Mouse (Mus musculus) stomach, embryonic 15.5 days (tissue): ENCODE measurements around the gene Cox5b. TPM values are rescaled to one million over a fixed set of nuclear protein-coding genes. Genes with fewer than 3 reads are reported as not detected.
"Not testable (repeated sequence)": the region's sequence is repeated elsewhere in the genome, so short reads cannot be mapped to it uniquely, and the experiment has no call there.

Experiments used
- ATAC-seq: fragments of 200-750 bp; cut with Nextera tagmentation; 2 replicates; pipeline ENCODE4 v1.8.0; 2017; ENCODE audit warnings: low read depth, moderate number of reproducible peaks, moderate TSS enrichment; ENCODE audit not compliant: insufficient read depth, low FRiP score
- H3K27ac ChIP-seq: fragments of 300-500 bp; sonication (generic); 2 replicates; pipeline ENCODE4 v1.5.1; 2015; ENCODE audit warnings: mild to moderate bottlenecking, inconsistent platforms
- H3K27me3 ChIP-seq: fragments of 300-500 bp; sonication (generic); replicated peaks from 2 replicates; pipeline ENCODE4 v1.6.1; 2015; ENCODE audit warnings: inconsistent platforms
- H3K36me3 ChIP-seq: fragments of 300-500 bp; sonication (generic); 2 replicates; pipeline ENCODE4 v1.6.1; 2015; ENCODE audit warnings: inconsistent platforms
- H3K4me1 ChIP-seq: fragments of 300-500 bp; sonication (generic); 2 replicates; pipeline ENCODE4 v1.6.1; 2015; ENCODE audit warnings: inconsistent platforms
- H3K4me2 ChIP-seq: fragments of 300-500 bp; sonication (generic); 2 replicates; pipeline ENCODE4 v1.6.1; 2015; ENCODE audit warnings: mild to moderate bottlenecking, inconsistent platforms
- H3K4me3 ChIP-seq: fragments of 300-500 bp; sonication (generic); replicated peaks from 2 replicates; pipeline ENCODE4 v1.5.1; 2015; ENCODE audit warnings: inconsistent platforms
- H3K9ac ChIP-seq: fragments of 300-500 bp; sonication (generic); 2 replicates; pipeline ENCODE4 v1.6.1; 2015; ENCODE audit warnings: inconsistent platforms
- H3K9me3 ChIP-seq: fragments of 300-500 bp; sonication (generic); 2 replicates; pipeline ENCODE4 v1.6.1; 2016; ENCODE audit warnings: inconsistent platforms
- WGBS: fragments of 180-500 bp; shearing (Covaris S2); methylation state at CpG from one replicate; pipeline ENCODE4 v1.1.7; 2015; 5-methylcytosine and 5-hydroxymethylcytosine counted together
- polyA plus RNA-seq: library from polyadenylated mRNA; unstranded; fragments of >200 nt; fragmentation: Nextera tagmentation; extraction: Ambion mirVana; gene quantifications from 2 replicates; pipeline ENCODE4 v1.2.1, GENCODE M21; 2015

Cox5b gene
- polyA plus RNA-seq, 1 experiment from 2014 or later, result 681 TPM

GRCm38 (mm10) chr1:36665934-36666333 is 25.3 kb upstream of the Cox5b start:
- 60% methylated on average over 4 of the region's 4 CpGs for WGBS
- no peak for ATAC-seq
- peak overlapping the region; percentile 57; the same call in 1 of the 2 replicates for H3K27ac ChIP-seq

GRCm38 (mm10) chr1:36668007-36668406 is 23.2 kb upstream of the Cox5b start:
- H3K27ac ChIP-seq, H3K27me3 ChIP-seq, ATAC-seq, H3K9me3 ChIP-seq, H3K4me2 ChIP-seq, H3K36me3 ChIP-seq, H3K4me3 ChIP-seq, H3K4me1 ChIP-seq, H3K9ac ChIP-seq: not testable (repeated sequence)
- WGBS, result 75% methylated on average over 4 of the region's 4 CpGs

More at GRCm38 (mm10) chr1:36665934-36666333, 25.3 kb upstream of the Cox5b start:
- H3K4me1 ChIP-seq, result no peaks in the 10 kb centered on the region
- no peak overlapping the region for H3K4me3 ChIP-seq
- no peak overlapping the region for H3K9ac ChIP-seq
- no peak overlapping the region for H3K4me2 ChIP-seq
- no peaks in the 10 kb centered on the region for H3K36me3 ChIP-seq
- H3K9me3 ChIP-seq, result no peaks in the 10 kb centered on the region
- no peaks in the 10 kb centered on the region for H3K27me3 ChIP-seq

GRCm38 (mm10) chr1:36670256-36670655 is 21.0 kb upstream of the Cox5b start:
- no peak overlapping the region for H3K9ac ChIP-seq
- H3K4me2 ChIP-seq, result no peak overlapping the region
- H3K4me3 ChIP-seq, result no peak overlapping the region
- H3K4me1 ChIP-seq, result no peaks in the 10 kb centered on the region
- peak; percentile 63; the same call in 1 of the 2 replicates for ATAC-seq
- no peak overlapping the region for H3K27ac ChIP-seq
- no peaks in the 10 kb centered on the region for H3K36me3 ChIP-seq
- H3K9me3 ChIP-seq, result no peaks in the 10 kb centered on the region
- no peaks in the 10 kb centered on the region for H3K27me3 ChIP-seq
- 63% methylated on average over 4 of the region's 4 CpGs for WGBS

GRCm38 (mm10) chr1:36671260-36671659 is 20.0 kb upstream of the Cox5b start:
- no peak overlapping the region for H3K9ac ChIP-seq
- 88% methylated on average over 10 of the region's 10 CpGs for WGBS

GRCm38 (mm10) chr1:36672648-36673350 is 18.4 kb upstream of the Cox5b start:
- Histone ChIP-seq H3K36me3 (no peaks in the 10 kb centered on the region), H3K4me1 (no peaks in the 10 kb centered on the region), H3K9me3 (no peaks in the 10 kb centered on the region), H3K27ac (no peak overlapping the region), H3K4me2 (no peak overlapping the region), H3K4me3 (no peak overlapping the region), H3K9ac (no peak overlapping the region), H3K27me3 (no peaks in the 10 kb centered on the region)
- WGBS, result 45% methylated on average over 16 of the region's 16 CpGs
- no peak for ATAC-seq

More at GRCm38 (mm10) chr1:36671260-36671659, 20.0 kb upstream of the Cox5b start:
- ATAC-seq, result no peak
- no peaks in the 10 kb centered on the region for H3K27me3 ChIP-seq
- no peak overlapping the region for H3K27ac ChIP-seq
- H3K4me2 ChIP-seq, result no peak overlapping the region
- no peak overlapping the region for H3K4me3 ChIP-seq
- no peaks in the 10 kb centered on the region for H3K36me3 ChIP-seq
- H3K4me1 ChIP-seq, result no peaks in the 10 kb centered on the region
- H3K9me3 ChIP-seq, result no peaks in the 10 kb centered on the region

- H3K4me3 ChIP-seq, result no peak overlapping the region
- ATAC-seq, result no peak
- WGBS, result 34% methylated on average over 3 of the region's 3 CpGs
- no peaks in the 10 kb centered on the region for H3K36me3 ChIP-seq
- H3K4me1 ChIP-seq, result no peaks in the 10 kb centered on the region
- no peaks in the 10 kb centered on the region for H3K9me3 ChIP-seq
- H3K27ac ChIP-seq, result no peak overlapping the region
- H3K4me2 ChIP-seq, result no peak overlapping the region
- H3K9ac ChIP-seq, result no peak overlapping the region
- H3K27me3 ChIP-seq, result no peaks in the 10 kb centered on the region
These were observed 16.3 kb upstream of the Cox5b start for GRCm38 (mm10) chr1:36674936-36675335.

GRCm38 (mm10) chr1:36680893-36681292 is 10.4 kb upstream of the Cox5b start:
- no peaks in the 10 kb centered on the region for H3K9me3 ChIP-seq
- H3K27ac ChIP-seq, result no peak overlapping the region
- H3K4me1 ChIP-seq, result peaks cover 2% of the 10 kb centered on the region; the same call in 1 of the 2 replicates
- H3K9ac ChIP-seq, result no peak overlapping the region
- WGBS, result 78% methylated on average over 7 of the region's 7 CpGs
- H3K4me2 ChIP-seq, result no peak overlapping the region
- ATAC-seq, result no peak
- no peaks in the 10 kb centered on the region for H3K27me3 ChIP-seq
- H3K36me3 ChIP-seq, result no peaks in the 10 kb centered on the region
- no peak overlapping the region for H3K4me3 ChIP-seq

GRCm38 (mm10) chr1:36682620-36683355 is 8.5 kb upstream of the Cox5b start, which contains the start of gene Fam178b:
Gene Fam178b, minus strand, starts transcription at chr1:36683183.
- Histone ChIP-seq H3K4me3 (no peak within 1 kb of the TSS), H3K36me3 (no peaks in the 10 kb centered on the region), H3K27me3 (no peaks in the 10 kb centered on the region), H3K9ac (no peak within 1 kb of the TSS), H3K4me2 (no peak within 1 kb of the TSS), H3K4me1 (peaks cover 2% of the 10 kb centered on the region; the same call in 1 of the 2 replicates), H3K27ac (no peak within 1 kb of the TSS), H3K9me3 (no peaks in the 10 kb centered on the region)
- no peak for ATAC-seq
- WGBS, result 91% methylated on average over 39 of the region's 39 CpGs

- Histone ChIP-seq H3K36me3 (no peaks in the 10 kb centered on the region), H3K4me3 (no peak overlapping the region), H3K9me3 (no peaks in the 10 kb centered on the region), H3K9ac (no peak overlapping the region), H3K4me2 (no peak overlapping the region), H3K4me1 (peaks cover 2% of the 10 kb centered on the region; the same call in 1 of the 2 replicates), H3K27ac (no peak overlapping the region), H3K27me3 (no peaks in the 10 kb centered on the region)
- peak; percentile 80; the same call in 1 of the 2 replicates for ATAC-seq
- WGBS, result 9% methylated on average over 13 of the region's 13 CpGs
These were observed 7.3 kb upstream of the Cox5b start for GRCm38 (mm10) chr1:36683810-36684467.

GRCm38 (mm10) chr1:36690671-36691235 is 496 bp upstream of the Cox5b start:
- WGBS, result 62% methylated on average over 11 of the region's 11 CpGs
- Histone ChIP-seq H3K27ac (no peak overlapping the region), H3K9ac (no peak overlapping the region), H3K27me3 (no peaks in the 10 kb centered on the region), H3K36me3 (0 out of 2 replicates have a peak, but pooled peaks cover 9% of the 10 kb centered on the region), H3K4me2 (peak overlapping the region; percentile 54), H3K4me1 (peaks cover 4% of the 10 kb centered on the region), H3K4me3 (peak overlapping the region; percentile 88), H3K9me3 (no peaks in the 10 kb centered on the region)
- ATAC-seq, result 0 out of 2 replicates have a peak, but pooled peaks have one; percentile 1

GRCm38 (mm10) chr1:36694871-36695270 is 3.6 kb downstream of the Cox5b start:
- no peak overlapping the region for H3K27ac ChIP-seq
- 78% methylated on average over 6 of the region's 6 CpGs for WGBS

More at GRCm38 (mm10) chr1:36694871-36695270, 3.6 kb downstream of the Cox5b start:
- H3K27me3 ChIP-seq, result no peaks in the 10 kb centered on the region
- H3K9me3 ChIP-seq, result no peaks in the 10 kb centered on the region
- ATAC-seq, result no peak
- peaks cover 15% of the 10 kb centered on the region for H3K36me3 ChIP-seq
- no peak overlapping the region for H3K4me2 ChIP-seq
- no peak overlapping the region for H3K4me3 ChIP-seq
- no peak overlapping the region for H3K9ac ChIP-seq
- H3K4me1 ChIP-seq, result peaks cover 4% of the 10 kb centered on the region
